Mouse (Mus musculus): Measurements from ENCODE around the gene Smoc1.

DNA sequence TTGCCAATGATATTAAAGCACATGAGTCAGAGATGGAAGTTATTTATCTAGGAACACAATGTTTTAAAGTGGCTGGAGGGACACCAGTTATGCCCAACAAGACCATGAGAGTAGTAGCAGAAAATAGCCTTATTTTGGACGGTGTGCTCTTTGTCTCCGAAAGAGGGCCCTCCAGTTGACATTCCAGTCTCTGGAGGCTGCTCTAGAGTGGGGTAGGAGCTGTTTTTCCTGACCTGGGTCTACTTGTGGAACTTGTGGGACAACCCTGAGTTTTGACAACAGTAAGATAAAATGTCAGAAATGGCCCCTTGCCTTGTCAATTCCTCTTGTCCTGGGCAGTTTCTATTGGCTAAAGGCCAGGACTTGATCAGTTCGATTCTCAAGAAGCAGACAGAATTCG lies 104.5 kb downstream of the Smoc1 start:
- TF ChIP-seq CTCF (conservative IDR thresholded peaks at IDR 0.05; ENCODE audit: low read length) (no peak), NANOG (IDR thresholded peaks at IDR 0.05; ENCODE audit: borderline replicate concordance, low read length) (no peak), POU5F1 (IDR thresholded peaks at IDR 0.05; ENCODE audit: borderline replicate concordance, low read length) (no peak)

Measured in E14TG2a.4 (cell line).